Mouse (Mus musculus) layer of hippocampus, postnatal 14 days (tissue): ENCODE results near the gene Slc25a44. TPM values are rescaled to one million over a fixed set of nuclear protein-coding genes. Genes with fewer than 3 reads are reported as not detected.
"Not testable (repeated sequence)": the region's sequence is repeated elsewhere in the genome, so short reads cannot be mapped to it uniquely, and the experiment has no call there.

Source experiments
- DNase-seq, 2 experiments: peaks; one replicate each; pipeline ENCODE4 v3.0.0; 2021 to 2022; ENCODE audit warnings: low spot score in 2 of 2, mixed read lengths in 1 of 2
- total RNA-seq, 2 experiments: library from RNA; stranded (reverse); gene quantifications; 2 replicates each; pipeline ENCODE4 v1.2.3; 2021

Slc25a44 gene
- total RNA-seq, 2 experiments from 2014 or later, result 68.6 to 70.3 TPM

GRCm38 (mm10) chr3:88452246-88452645 is 27.3 kb upstream of the Slc25a44 start:
- no peak for DNase-seq

GRCm38 (mm10) chr3:88450379-88451131 is 25.6 kb upstream of the Slc25a44 start:
- DNase-seq, result no peak

GRCm38 (mm10) chr3:88449395-88450023 is 24.6 kb upstream of the Slc25a44 start:
- no peak for DNase-seq

GRCm38 (mm10) chr3:88448443-88448842 is 23.5 kb upstream of the Slc25a44 start:
- no peak for DNase-seq

DNA sequence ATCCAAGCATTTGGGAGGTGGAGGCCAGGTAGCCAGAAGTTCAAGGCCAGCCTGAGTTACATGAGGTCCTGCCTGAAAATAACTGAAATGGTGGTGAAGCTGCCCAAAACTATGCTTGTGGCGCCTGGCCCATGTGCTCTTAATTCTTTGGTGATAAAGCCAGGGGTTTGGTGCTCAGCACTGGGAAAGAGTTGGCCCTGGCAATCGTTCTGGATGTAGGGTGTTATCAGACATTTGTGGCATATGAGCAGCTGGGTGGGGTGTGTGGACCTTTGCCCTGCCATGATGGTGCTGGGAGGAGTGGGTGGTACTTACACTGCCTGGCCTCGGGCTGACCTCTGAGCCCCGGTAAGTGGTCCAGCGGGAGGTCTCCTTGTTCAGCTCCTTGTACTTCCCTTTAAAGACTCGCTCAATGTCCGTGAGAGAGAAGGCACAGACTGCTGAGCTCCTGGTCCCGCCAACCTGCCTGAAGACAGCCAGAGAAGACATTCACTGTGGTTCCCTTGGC is 22.8 kb upstream of the Slc25a44 start:
- DNase-seq, result no peak

- no peak for DNase-seq
Measured at GRCm38 (mm10) chr3:88446471-88447123, 21.7 kb upstream of the Slc25a44 start.

GRCm38 (mm10) chr3:88442888-88443287 is 17.9 kb upstream of the Slc25a44 start:
- no peak for DNase-seq

DNA sequence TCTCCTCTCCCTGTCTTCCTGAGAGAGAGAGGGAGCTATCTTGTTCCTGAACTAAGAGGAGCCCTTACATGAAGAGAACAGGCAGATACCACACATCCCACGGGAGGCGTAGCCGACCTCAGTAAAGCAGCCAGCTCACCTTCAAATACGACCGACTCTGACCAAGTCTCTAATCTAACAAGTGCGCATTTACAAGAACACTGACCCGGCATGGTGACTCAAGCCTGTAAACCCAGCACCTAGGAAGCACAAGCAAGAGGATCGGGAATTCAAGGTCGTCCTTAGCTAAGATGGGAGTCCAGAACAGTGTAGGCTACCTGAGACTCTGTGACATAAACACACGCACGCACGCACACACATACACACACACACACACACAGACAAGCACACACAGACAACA is 17.5 kb upstream of the Slc25a44 start:
- no peak for DNase-seq

- DNase-seq, result peak in 1 of 2 experiments; percentile 56
Measured at GRCm38 (mm10) chr3:88440500-88441381, 15.8 kb upstream of the Slc25a44 start.

DNA sequence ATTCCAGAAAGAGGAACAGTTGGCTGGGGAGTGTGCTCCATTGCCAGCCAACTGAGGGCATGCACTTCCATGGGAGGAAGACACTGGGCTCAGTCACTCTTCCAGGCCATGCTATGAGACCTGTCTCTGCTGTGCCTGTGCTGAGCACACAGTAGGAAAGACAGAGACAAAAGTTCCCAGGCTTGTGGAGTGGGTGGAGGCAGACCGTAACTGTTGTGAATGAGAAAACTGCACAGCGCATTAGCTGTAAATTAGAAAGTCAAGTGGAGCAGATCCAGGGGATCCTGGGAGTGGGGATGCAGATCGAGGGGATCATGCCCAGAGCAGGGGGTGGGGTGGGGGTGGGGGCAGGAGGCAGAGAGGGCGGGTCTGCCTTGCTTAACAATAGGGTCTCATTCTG is 14.6 kb upstream of the Slc25a44 start:
- DNase-seq, result no peak

DNA sequence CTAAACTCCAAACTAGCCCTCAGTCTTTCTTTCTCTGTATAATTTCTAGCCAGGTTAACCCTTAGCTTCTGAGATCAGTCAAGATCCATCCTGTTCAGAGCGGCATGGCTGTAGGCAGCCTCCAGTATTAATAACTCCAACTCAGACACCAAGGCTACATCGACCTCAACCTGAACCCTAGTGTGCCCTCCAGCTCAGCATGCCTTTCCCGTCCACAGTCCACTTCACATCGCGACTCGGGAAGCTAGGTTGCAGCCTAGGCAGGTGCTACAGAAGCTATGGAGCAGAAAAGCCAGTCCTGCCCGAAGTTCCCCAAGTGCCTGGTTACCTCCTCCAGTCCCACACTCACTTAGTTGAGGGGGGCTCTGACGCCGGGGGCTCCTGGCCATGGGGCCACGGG is 12.5 kb upstream of the Slc25a44 start:
- no peak for DNase-seq

- peak; percentile 47 to 62 for DNase-seq
Measured at GRCm38 (mm10) chr3:88436395-88437201, 11.7 kb upstream of the Slc25a44 start.

- peak; percentile 54 to 71 for DNase-seq
Measured at GRCm38 (mm10) chr3:88435515-88435914, 10.6 kb upstream of the Slc25a44 start.

DNA sequence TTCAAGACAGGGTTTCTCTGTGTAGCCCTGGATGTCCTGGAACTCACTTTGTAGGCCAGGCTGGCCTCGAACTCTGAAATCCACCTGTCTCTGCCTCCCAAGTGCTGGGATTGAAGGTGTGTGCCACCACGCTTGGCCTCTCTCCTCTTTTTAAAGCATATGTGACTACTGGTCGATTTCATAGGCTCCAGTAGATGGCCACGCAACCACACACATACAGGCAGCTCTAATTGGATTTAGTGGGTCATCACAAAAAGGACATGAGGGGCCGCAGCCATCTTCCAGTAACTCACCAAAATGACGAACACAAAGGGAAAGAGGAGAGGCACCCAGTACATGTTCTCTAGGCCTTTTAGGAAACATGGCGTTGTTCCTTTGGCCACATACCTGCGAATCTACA is 3.7 kb upstream of the Slc25a44 start:
- not testable (repeated sequence) for DNase-seq

DNA sequence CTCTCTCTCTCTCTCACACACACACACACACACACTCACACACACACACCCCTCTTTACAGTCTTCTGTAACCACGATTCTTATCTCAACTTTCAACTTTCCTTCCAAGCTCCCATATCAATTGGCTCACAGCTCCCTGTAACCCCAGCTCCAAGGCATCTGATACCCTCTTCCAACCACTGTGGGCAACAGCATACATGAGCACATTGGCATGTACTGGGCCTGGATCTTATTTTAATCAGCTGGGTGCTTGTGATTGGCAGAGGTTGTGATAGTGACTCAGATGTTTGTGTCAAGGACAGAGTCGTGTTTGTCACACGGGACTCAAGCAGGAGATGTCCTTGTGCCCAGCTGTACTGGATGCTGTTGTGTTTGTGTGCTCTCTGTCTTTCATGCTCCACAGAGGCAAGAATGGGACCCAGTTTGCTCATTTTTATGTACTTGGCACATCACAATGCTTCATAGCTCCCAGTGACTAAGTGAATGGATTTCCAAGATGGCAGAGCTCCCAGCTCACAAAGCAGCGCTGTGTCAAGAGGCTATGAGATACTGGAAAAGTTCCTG is 2.5 kb upstream of the Slc25a44 start:
- DNase-seq, result no peak

- no peak for DNase-seq
Measured at GRCm38 (mm10) chr3:88425708-88426420, 925 bp upstream of the Slc25a44 start.

- no peak for DNase-seq
Measured at GRCm38 (mm10) chr3:88425330-88425689, 371 bp upstream of the Slc25a44 start.

DNA sequence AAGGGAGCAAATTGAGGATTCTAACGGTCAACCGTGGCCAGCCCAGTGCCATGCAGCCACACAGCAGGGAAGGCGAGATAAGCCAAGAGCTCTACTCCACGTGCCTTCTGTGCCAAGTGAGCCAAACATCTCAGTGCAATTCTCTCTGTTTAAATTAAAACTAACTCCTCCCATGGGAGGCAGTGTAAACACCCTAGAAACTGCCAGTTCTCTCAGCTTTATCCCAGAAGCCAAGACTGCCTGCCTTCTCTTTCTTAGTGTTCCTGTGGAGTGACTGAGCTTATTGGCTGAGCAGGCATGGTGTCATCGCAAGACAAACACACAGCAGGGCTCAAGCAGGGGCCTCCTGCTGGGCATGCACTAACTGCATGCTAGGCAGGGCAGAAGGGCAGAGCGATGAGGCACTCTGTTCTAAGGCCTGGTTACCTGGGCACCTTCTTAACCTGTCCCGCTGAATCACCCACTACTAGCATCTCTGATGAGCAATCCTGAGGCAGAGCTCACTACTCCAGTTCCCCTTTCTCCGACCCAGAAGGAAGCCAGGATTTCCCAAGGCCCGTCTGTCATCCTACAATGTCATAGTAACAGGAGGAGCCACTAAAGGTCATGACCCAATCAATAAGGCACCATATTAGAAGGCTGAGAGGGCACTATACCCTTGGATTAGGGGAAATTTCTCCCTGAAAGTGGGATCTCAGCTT is 2.8 kb downstream of the Slc25a44 start:
- no peak for DNase-seq

DNA sequence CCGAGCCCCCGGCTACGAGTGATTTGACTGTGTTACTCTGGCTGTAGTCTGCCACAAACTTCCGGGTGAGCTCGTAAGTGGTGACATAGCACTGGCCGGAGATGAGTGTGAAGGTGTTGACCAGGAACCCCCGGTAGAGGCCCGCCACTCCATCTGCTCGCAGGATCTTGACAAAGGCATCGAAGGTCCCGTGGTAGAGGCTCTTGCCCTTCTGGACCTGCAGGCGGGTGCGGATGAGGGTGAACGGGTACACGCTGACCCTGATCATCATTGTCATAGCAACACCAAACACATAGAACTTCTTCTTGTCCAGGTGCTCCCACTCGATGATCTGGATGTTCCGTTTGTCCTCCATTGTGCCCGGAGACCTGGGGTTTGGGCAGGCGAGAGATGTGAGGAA is 4.2 kb downstream of the Slc25a44 start:
- DNase-seq, result no peak
